Mouse (Mus musculus) MEL (cell line): ENCODE results near the gene Rnf167. TPM values are rescaled to one million over a fixed set of nuclear protein-coding genes. Genes with fewer than 3 reads are reported as not detected.

ENCODE experiments used
- DNase-seq: peaks from one replicate; pipeline ENCODE4 v3.0.0; 2011; ENCODE audit warnings: low read depth, low spot score
- H3K27ac ChIP-seq: 2 replicates; pipeline ENCODE4 v1.5.1; 2012; ENCODE audit warnings: low read depth, mild to moderate bottlenecking, control low read depth, low read length, moderate library complexity; ENCODE audit not compliant: control insufficient read depth
- H3K27me3 ChIP-seq, 2 experiments: fragments of 150-350 bp in 1 of 2; sonication (generic) in 1 of 2; 2 replicates each; pipeline ENCODE4 v1.6.1; 2012; ENCODE audit warnings: low read length in 2 of 2, mild to moderate bottlenecking in 2 of 2, improper control_type of control experiment in 1 of 2, moderate library complexity in 1 of 2; ENCODE audit not compliant: insufficient read depth in 2 of 2, control insufficient read depth in 1 of 2
- H3K36me3 ChIP-seq, 2 experiments: 2 replicates each; pipeline ENCODE4 v1.6.1; 2012 to 2014; ENCODE audit warnings: low read length in 2 of 2, improper control_type of control experiment in 1 of 2, inconsistent platforms in 1 of 2, mild to moderate bottlenecking in 1 of 2; ENCODE audit not compliant: insufficient read depth in 2 of 2, control insufficient read depth in 1 of 2
- H3K4me1 ChIP-seq, 2 experiments: fragments of 150-350 bp in 1 of 2; sonication (generic) in 1 of 2; 2 replicates each; pipeline ENCODE4 v1.6.1; 2012; ENCODE audit warnings: low read length in 2 of 2, improper control_type of control experiment in 1 of 2, mild to moderate bottlenecking in 1 of 2; ENCODE audit not compliant: insufficient read depth in 2 of 2, control insufficient read depth in 1 of 2
- H3K4me3 ChIP-seq, 2 experiments: fragments of 150-350 bp in 1 of 2; sonication (generic) in 1 of 2; 2 replicates each; pipeline ENCODE4 v1.5.1; 2012; ENCODE audit warnings: low read depth in 2 of 2, low read length in 2 of 2, mild to moderate bottlenecking in 2 of 2, moderate library complexity in 2 of 2, control low read depth in 1 of 2, improper control_type of control experiment in 1 of 2; ENCODE audit not compliant: control insufficient read depth in 1 of 2, insufficient read depth in 1 of 2
- H3K79me2 ChIP-seq: 2 replicates; pipeline ENCODE4 v1.6.1; 2012; ENCODE audit warnings: mild to moderate bottlenecking, low read length, moderate library complexity; ENCODE audit not compliant: control insufficient read depth, poor library complexity, insufficient read depth
- H3K9ac ChIP-seq: 2 replicates; pipeline ENCODE4 v1.6.1; 2012; ENCODE audit warnings: low read depth, mild to moderate bottlenecking, control low read depth, low read length, moderate library complexity; ENCODE audit not compliant: control insufficient read depth, poor library complexity, severe bottlenecking
- H3K9me3 ChIP-seq: fragments of 150-350 bp; sonication (generic); replicated peaks from 2 replicates; pipeline ENCODE4 v1.6.1; 2012; ENCODE audit warnings: mild to moderate bottlenecking, low read length, improper control_type of control experiment, moderate library complexity; ENCODE audit not compliant: insufficient read depth
- CTCF ChIP-seq, 3 experiments: IDR thresholded peaks in 2 of 3; conservative IDR thresholded peaks in 1 of 3; 2 replicates each; pipeline ENCODE4 v1.5.1; 2011 to 2012; ENCODE audit warnings: low read length in 3 of 3, low read depth in 2 of 3, mild to moderate bottlenecking in 2 of 3, improper control_type of control experiment in 1 of 3, inconsistent platforms in 1 of 3, mixed read lengths in 1 of 3, moderate library complexity in 1 of 3; ENCODE audit not compliant: control insufficient read depth in 1 of 3, insufficient read depth in 1 of 3, poor library complexity in 1 of 3, severe bottlenecking in 1 of 3
- ELF1 ChIP-seq: IDR thresholded peaks from 2 replicates; pipeline ENCODE4 v1.6.1; 2014; ENCODE audit warnings: low read depth, mild to moderate bottlenecking, inconsistent platforms, low read length, improper control_type of control experiment, moderate library complexity
- EP300 ChIP-seq, 2 experiments: IDR thresholded peaks; 2 replicates each; pipeline ENCODE4 v1.6.1; 2011; ENCODE audit warnings: improper control_type of control experiment in 2 of 2, low read length in 2 of 2, low read depth in 1 of 2, mild to moderate bottlenecking in 1 of 2
- ETS1 ChIP-seq: IDR thresholded peaks from 2 replicates; pipeline ENCODE4 v1.6.1; 2012; ENCODE audit warnings: low read depth, mild to moderate bottlenecking, inconsistent platforms, low read length, improper control_type of control experiment, moderate library complexity
- GABPA ChIP-seq: IDR thresholded peaks from 2 replicates; pipeline ENCODE4 v1.6.1; 2012; ENCODE audit warnings: low read depth, mild to moderate bottlenecking, inconsistent platforms, low read length, improper control_type of control experiment, moderate library complexity
- KAT2A ChIP-seq: conservative IDR thresholded peaks from 2 replicates; pipeline ENCODE4 v1.6.1; 2012; ENCODE audit warnings: low read depth, low read length, improper control_type of control experiment, inconsistent platforms
- MAX ChIP-seq: IDR thresholded peaks from 2 replicates; pipeline ENCODE4 v1.6.1; 2011; ENCODE audit warnings: low read length, improper control_type of control experiment
- MEF2A ChIP-seq: IDR thresholded peaks from 2 replicates; pipeline ENCODE4 v1.6.1; 2014; ENCODE audit warnings: low read depth, mild to moderate bottlenecking, inconsistent platforms, low read length, improper control_type of control experiment; ENCODE audit not compliant: poor library complexity, insufficient replicate concordance, severe bottlenecking; ENCODE audit errors: extremely low read depth
- MXI1 ChIP-seq: IDR thresholded peaks from 2 replicates; pipeline ENCODE4 v1.6.1; 2011; ENCODE audit warnings: mild to moderate bottlenecking, low read depth, low read length, improper control_type of control experiment
- MYC ChIP-seq: IDR thresholded peaks from 2 replicates; pipeline ENCODE4 v1.6.1; 2011; ENCODE audit warnings: low read depth, mild to moderate bottlenecking, low read length, improper control_type of control experiment, moderate library complexity
- RAD21 ChIP-seq: IDR thresholded peaks from 2 replicates; pipeline ENCODE4 v1.6.1; 2011; ENCODE audit warnings: mild to moderate bottlenecking, low read depth, low read length, improper control_type of control experiment
- SIN3A ChIP-seq: IDR thresholded peaks from 2 replicates; pipeline ENCODE4 v1.6.1; 2012; ENCODE audit warnings: low read length, improper control_type of control experiment, inconsistent platforms
- SMC3 ChIP-seq: IDR thresholded peaks from 2 replicates; pipeline ENCODE4 v1.6.1; 2011; ENCODE audit warnings: low read depth, low read length, improper control_type of control experiment
- TAL1 ChIP-seq: IDR thresholded peaks from 2 replicates; pipeline ENCODE4 v1.6.1; 2012; ENCODE audit warnings: mild to moderate bottlenecking, inconsistent platforms, low read length, moderate library complexity, mixed read lengths
- TBP ChIP-seq: IDR thresholded peaks from 2 replicates; pipeline ENCODE4 v1.8.0; 2011; ENCODE audit warnings: low read depth, low read length, improper control_type of control experiment
- USF2 ChIP-seq, 2 experiments: IDR thresholded peaks; 2 replicates each; pipeline ENCODE4 v1.6.1; 2011 to 2012; ENCODE audit warnings: improper control_type of control experiment in 2 of 2, low read length in 2 of 2, borderline replicate concordance in 1 of 2, inconsistent platforms in 1 of 2, low read depth in 1 of 2, mild to moderate bottlenecking in 1 of 2; ENCODE audit not compliant: insufficient read depth in 1 of 2
- ZC3H11A ChIP-seq: IDR thresholded peaks from 2 replicates; pipeline ENCODE4 v1.6.1; 2012; ENCODE audit warnings: low read depth, mild to moderate bottlenecking, inconsistent platforms, low read length, improper control_type of control experiment
- ZKSCAN1 ChIP-seq: IDR thresholded peaks from 2 replicates; pipeline ENCODE4 v1.6.1; 2012; ENCODE audit warnings: low read depth, mild to moderate bottlenecking, inconsistent platforms, low read length, improper control_type of control experiment, moderate library complexity
- ZMIZ1 ChIP-seq: IDR thresholded peaks from 2 replicates; pipeline ENCODE4 v1.6.1; 2012; ENCODE audit warnings: low read depth, mild to moderate bottlenecking, inconsistent platforms, low read length, improper control_type of control experiment, moderate library complexity
- ZNF384 ChIP-seq: IDR thresholded peaks from 2 replicates; pipeline ENCODE4 v1.6.1; 2012; ENCODE audit warnings: low read depth, mild to moderate bottlenecking, inconsistent platforms, low read length, improper control_type of control experiment
- polyA plus RNA-seq, 2 experiments: library from polyadenylated mRNA; stranded (reverse) in 1 of 2; unstranded in 1 of 2; fragments of >175 nt in 1 of 2; fragments of >200 nt in 1 of 2; gene quantifications; 2 replicates each; pipeline versions ENCODE4 v1.2.1 to v1.2.4; 2012; ENCODE audit warnings: low replicate concordance in 2 of 2, low read depth in 1 of 2; ENCODE audit not compliant: insufficient read length in 2 of 2, insufficient read depth in 1 of 2, missing spikeins in 1 of 2
- total RNA-seq: library from RNA; depleted of rRNA; stranded (reverse); fragments of 300-350 nt; gene quantifications from 2 replicates; pipeline ENCODE4 v1.2.3, GENCODE M21; 2012

Rnf167 gene
- total and polyA plus RNA-seq, 3 experiments, result 31.4 to 44.4 TPM; not detected in 1

GRCm38 (mm10) chr11:70597301-70597700 is 49.7 kb upstream of the Rnf167 start (continued):
- no peak for TF ChIP-seq USF2 (IDR thresholded peaks at IDR 0.05; ENCODE audit: borderline replicate concordance in 1 of 2, insufficient read depth in 1 of 2, low read depth in 1 of 2, low read length in 2 of 2)
- peak; percentile 65; the same call in 1 of the 2 replicates for TF ChIP-seq ELF1
- no peak for TF ChIP-seq ZC3H11A
- peak; percentile 79 to 89 for TF ChIP-seq EP300 (IDR thresholded peaks at IDR 0.05; ENCODE audit: low read depth in 1 of 2, low read length in 2 of 2)
- no peak for TF ChIP-seq MEF2A
- no peak for TF ChIP-seq ZMIZ1
- TF ChIP-seq KAT2A, result no peak
- TF ChIP-seq, all 39 proteins: peak for 13

- Histone ChIP-seq H3K27ac (no peak overlapping the region), H3K4me3 (no peak overlapping the region), H3K79me2 (no peaks in the 10 kb centered on the region), H3K9ac (no peak overlapping the region), H3K36me3 (peaks cover 5 to 20% of the 10 kb centered on the region in 2 experiments), H3K27me3 (no peaks in the 10 kb centered on the region), H3K9me3 (no peaks in the 10 kb centered on the region), H3K4me1 (peaks cover 15 to 30% of the 10 kb centered on the region in 2 experiments)
- DNase-seq, result no peak
- no peak for TF ChIP-seq EP300 (IDR thresholded peaks at IDR 0.05; ENCODE audit: low read depth in 1 of 2, low read length in 2 of 2)
- no peak for TF ChIP-seq MXI1
- TF ChIP-seq KAT2A, result no peak
Observed at GRCm38 (mm10) chr11:70598451-70598953, 48.5 kb upstream of the Rnf167 start.

- Histone ChIP-seq H3K4me3 (no peak overlapping the region), H3K36me3 (peaks cover 0 to 5% of the 10 kb centered on the region in 2 experiments; a peak in 2 of 4 replicates), H3K27ac (no peak overlapping the region), H3K9me3 (no peaks in the 10 kb centered on the region), H3K79me2 (no peaks in the 10 kb centered on the region), H3K4me1 (no peaks in the 10 kb centered on the region), H3K9ac (no peak overlapping the region), H3K27me3 (no peaks in the 10 kb centered on the region)
- peak; percentile 75 for DNase-seq
- TF ChIP-seq ZKSCAN1 (no peak), GABPA (no peak), KAT2A (no peak), MYC (no peak), ETS1 (no peak), SMC3 (peak; percentile 93), TBP (no peak), SIN3A (no peak), ZNF384 (peak; percentile 49; the same call in 1 of the 2 replicates), TAL1 (no peak), ZC3H11A (peak; percentile 87), CTCF (IDR thresholded peaks at IDR 0.05 in 2 of 3, conservative IDR thresholded peaks at IDR 0.05 in 1 of 3; ENCODE audit: control insufficient read depth in 1 of 3, insufficient read depth in 1 of 3, low read depth in 2 of 3, low read length in 3 of 3, poor library complexity in 1 of 3, severe bottlenecking in 1 of 3) (peak; percentile 90 to 93 (median 93)), RAD21 (peak; percentile 94), MAX (no peak)
Observed at GRCm38 (mm10) chr11:70605024-70605566, 41.9 kb upstream of the Rnf167 start.
